Mouse (Mus musculus) limb, embryonic 14.5 days (tissue): ENCODE measurements at regions not wholly inside any gene's neighbourhood (a gene's known extent, or its start where the extent isn't known, plus 50 kb on each side); places are given as distances from the start of the nearest gene placed in this dataset.

Experiments used
- ATAC-seq: fragments of 200-750 bp; cut with Nextera tagmentation; 2 replicates; pipeline ENCODE4 v1.8.0; 2017; ENCODE audit warnings: low read depth, moderate number of reproducible peaks, moderate TSS enrichment; ENCODE audit not compliant: low FRiP score
- DNase-seq: peaks from one replicate; pipeline ENCODE4 v3.0.0-alpha.2; 2015; ENCODE audit warnings: low spot score
- H3K27ac ChIP-seq: fragments of 300-500 bp; sonication (generic); replicated peaks from 2 replicates; pipeline ENCODE4 v1.5.1; 2014; ENCODE audit warnings: low read depth, mild to moderate bottlenecking, low read length, moderate library complexity, mixed read lengths
- H3K27me3 ChIP-seq: fragments of 300-500 bp; sonication (generic); 2 replicates; pipeline ENCODE4 v1.6.1; 2014; ENCODE audit warnings: low read length, mixed read lengths; ENCODE audit not compliant: control insufficient read depth, insufficient read depth
- H3K36me3 ChIP-seq: fragments of 300-500 bp; sonication (generic); 2 replicates; pipeline ENCODE4 v1.6.1; 2014; ENCODE audit warnings: mild to moderate bottlenecking, low read length, moderate library complexity, mixed read lengths; ENCODE audit not compliant: control insufficient read depth, insufficient read depth
- H3K4me1 ChIP-seq: fragments of 300-500 bp; sonication (generic); 2 replicates; pipeline ENCODE4 v1.6.1; 2014; ENCODE audit warnings: antibody characterized with exemption, low read length, mixed read lengths; ENCODE audit not compliant: control insufficient read depth, insufficient read depth
- H3K4me2 ChIP-seq: fragments of 300-500 bp; sonication (generic); replicated peaks from 2 replicates; pipeline ENCODE4 v1.6.1; 2014; ENCODE audit warnings: low read depth, mild to moderate bottlenecking, low read length, moderate library complexity; ENCODE audit not compliant: severe bottlenecking
- H3K4me3 ChIP-seq: fragments of 300-500 bp; sonication (generic); replicated peaks from 2 replicates; pipeline ENCODE4 v1.5.1; 2014; ENCODE audit warnings: low read length
- H3K9ac ChIP-seq: fragments of 300-500 bp; sonication (generic); 2 replicates; pipeline ENCODE4 v1.6.1; 2014; ENCODE audit warnings: mild to moderate bottlenecking, low read depth, low read length, moderate library complexity; ENCODE audit not compliant: severe bottlenecking
- H3K9me3 ChIP-seq: fragments of 300-500 bp; sonication (generic); 2 replicates; pipeline ENCODE4 v1.6.1; 2016; ENCODE audit warnings: low read length; ENCODE audit not compliant: control insufficient read depth
- POLR2A ChIP-seq: fragments of 200-500 bp; IDR thresholded peaks from 2 replicates; pipeline ENCODE4 v1.8.0; 2012; ENCODE audit warnings: inconsistent platforms, mild to moderate bottlenecking, moderate library complexity, borderline replicate concordance; ENCODE audit not compliant: insufficient read depth, insufficient read length; ENCODE audit errors: extremely low read depth
- WGBS: fragments of 180-500 bp; shearing (Covaris S2); extraction: QIAGEN DNeasy Blood & Tissue Kit; methylation state at CpG from one replicate; pipeline ENCODE4 v1.1.7; 2014; 5-methylcytosine and 5-hydroxymethylcytosine counted together

- Histone ChIP-seq H3K4me1 (no peaks in the 10 kb centered on the region), H3K36me3 (no peaks in the 10 kb centered on the region), H3K27me3 (no peaks in the 10 kb centered on the region), H3K9me3 (no peaks in the 10 kb centered on the region), H3K4me3 (no peak overlapping the region), H3K4me2 (no peak overlapping the region), H3K27ac (no peak overlapping the region), H3K9ac (no peak overlapping the region)
- DNase-seq, result no peak
- no peak for ATAC-seq
- no peak for TF ChIP-seq POLR2A
- 79% methylated on average over 4 of the region's 4 CpGs for WGBS
Measured at GRCm38 (mm10) chr1:107853001-107853400, 263.2 kb downstream of the Serpinb8 start.

- H3K4me1 ChIP-seq, result no peaks in the 10 kb centered on the region
- H3K9me3 ChIP-seq, result no peaks in the 10 kb centered on the region
- H3K9ac ChIP-seq, result no peak overlapping the region
Measured at GRCm38 (mm10) chr1:107897743-107898437, 308.1 kb downstream of the Serpinb8 start.

GRCm38 (mm10) chr1:107899261-107899660 is 309.5 kb downstream of the Serpinb8 start:
- Histone ChIP-seq H3K9me3 (no peaks in the 10 kb centered on the region), H3K4me3 (no peak overlapping the region), H3K27me3 (no peaks in the 10 kb centered on the region), H3K4me2 (no peak overlapping the region), H3K4me1 (no peaks in the 10 kb centered on the region), H3K36me3 (no peaks in the 10 kb centered on the region), H3K27ac (no peak overlapping the region), H3K9ac (no peak overlapping the region)
- no peak for TF ChIP-seq POLR2A
- DNase-seq (no peak), ATAC-seq (no peak)
- 91% methylated on average over 4 of the region's 4 CpGs for WGBS

More at GRCm38 (mm10) chr1:107897743-107898437, 308.1 kb downstream of the Serpinb8 start:
- DNase-seq, result no peak
- no peak for TF ChIP-seq POLR2A
- 57% methylated on average over 3 of the region's 3 CpGs for WGBS
- Histone ChIP-seq H3K27me3 (no peaks in the 10 kb centered on the region), H3K27ac (no peak overlapping the region), H3K4me2 (no peak overlapping the region), H3K4me3 (no peak overlapping the region), H3K36me3 (no peaks in the 10 kb centered on the region)
- ATAC-seq, result no peak

GRCm38 (mm10) chr1:107900449-107900848 is 310.6 kb downstream of the Serpinb8 start:
- no peak for DNase-seq
- Histone ChIP-seq H3K27me3 (no peaks in the 10 kb centered on the region), H3K9me3 (no peaks in the 10 kb centered on the region), H3K4me2 (no peak overlapping the region), H3K27ac (no peak overlapping the region), H3K36me3 (no peaks in the 10 kb centered on the region), H3K4me3 (no peak overlapping the region), H3K4me1 (no peaks in the 10 kb centered on the region), H3K9ac (no peak overlapping the region)
- 74% methylated on average over 2 of the region's 2 CpGs for WGBS
- no peak for TF ChIP-seq POLR2A
- no peak for ATAC-seq

GRCm38 (mm10) chr1:107900913-107901312 is 311.1 kb downstream of the Serpinb8 start:
- TF ChIP-seq POLR2A, result no peak
- WGBS, result 70% methylated on average over 1 of the region's 1 CpGs

More at GRCm38 (mm10) chr1:107900913-107901312, 311.1 kb downstream of the Serpinb8 start:
- Histone ChIP-seq H3K36me3 (no peaks in the 10 kb centered on the region), H3K4me2 (no peak overlapping the region), H3K4me1 (no peaks in the 10 kb centered on the region), H3K27ac (no peak overlapping the region), H3K4me3 (no peak overlapping the region), H3K9me3 (no peaks in the 10 kb centered on the region), H3K9ac (no peak overlapping the region), H3K27me3 (no peaks in the 10 kb centered on the region)
- DNase-seq, result no peak
- no peak for ATAC-seq
